Mouse (Mus musculus): ENCODE data around the gene Eml5. TPM values are rescaled to one million over a fixed set of nuclear protein-coding genes. Genes with fewer than 3 reads are reported as not detected.

The Eml5 gene
- polyA plus RNA-seq, 1 experiment from 2014 or later = 3.0 TPM

Other genes with a start within 250 kb of the Eml5 start
- 6.9 and 7.2 TPM in 2 replicates for gene Ptpn21, start 164.1 kb downstream of the Eml5 start, polyA plus RNA-seq (2016; fragmentation: Nextera tagmentation; extraction: Ambion mirVana)
- gene Zc3h14, start 154.5 kb downstream of the Eml5 start, polyA plus RNA-seq (2016; fragmentation: Nextera tagmentation; extraction: Ambion mirVana) = 152 and 160 TPM in 2 replicates
- gene Ttc8, start 19.1 kb upstream of the Eml5 start, polyA plus RNA-seq (2016; fragmentation: Nextera tagmentation; extraction: Ambion mirVana) = 33.8 and 38.9 TPM in 2 replicates